Mouse (Mus musculus) thymus, postnatal 10 days (tissue): ENCODE data around the gene Gatad2a.
"Not testable (repeated sequence)": the region's sequence is repeated elsewhere in the genome, so short reads cannot be mapped to it uniquely, and the experiment has no call there.

Experiments
- DNase-seq, 2 experiments: peaks; one replicate each; pipeline ENCODE4 v3.0.0; 2021; ENCODE audit warnings: low spot score in 2 of 2

Gene Gatad2a

DNA sequence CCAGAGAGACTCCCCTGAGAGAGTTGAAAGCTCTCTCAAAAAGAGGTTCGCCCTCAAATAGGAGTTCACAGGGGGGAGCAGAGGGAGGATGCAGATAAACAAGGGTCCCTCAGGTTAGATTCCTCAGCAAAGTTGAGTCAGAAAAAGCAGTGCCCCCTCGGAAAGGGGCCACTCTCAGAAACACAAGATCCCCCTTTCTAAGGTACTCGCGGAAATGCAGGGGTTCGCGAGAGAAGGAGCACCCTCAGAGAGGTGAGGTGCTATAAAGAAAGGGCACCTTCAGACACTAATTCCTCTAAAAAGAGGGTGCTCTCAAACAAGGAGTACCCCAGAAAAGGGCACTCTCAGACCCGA is 785 bp downstream of the Gatad2a start:
- no peak for DNase-seq

DNA sequence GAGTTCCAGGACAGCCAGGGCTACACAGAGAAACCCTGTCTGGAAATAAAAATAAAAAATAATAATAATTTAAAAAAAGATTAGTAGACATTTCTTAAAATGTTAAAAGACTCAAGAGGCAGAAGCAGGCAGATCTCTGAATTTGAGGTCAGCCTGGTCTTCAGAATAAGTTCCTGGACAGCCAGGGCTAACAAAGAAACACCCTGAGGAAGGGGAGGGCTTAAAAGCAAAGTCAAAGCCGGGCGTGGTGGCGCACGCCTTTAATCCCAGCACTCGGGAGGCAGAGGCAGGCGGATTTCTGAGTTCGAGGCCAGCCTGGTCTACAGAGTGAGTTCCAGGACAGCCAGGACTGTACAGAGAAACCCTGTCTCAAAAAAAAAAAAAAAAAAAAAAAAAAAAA is 7.2 kb downstream of the Gatad2a start:
- not testable (repeated sequence) for DNase-seq

DNA sequence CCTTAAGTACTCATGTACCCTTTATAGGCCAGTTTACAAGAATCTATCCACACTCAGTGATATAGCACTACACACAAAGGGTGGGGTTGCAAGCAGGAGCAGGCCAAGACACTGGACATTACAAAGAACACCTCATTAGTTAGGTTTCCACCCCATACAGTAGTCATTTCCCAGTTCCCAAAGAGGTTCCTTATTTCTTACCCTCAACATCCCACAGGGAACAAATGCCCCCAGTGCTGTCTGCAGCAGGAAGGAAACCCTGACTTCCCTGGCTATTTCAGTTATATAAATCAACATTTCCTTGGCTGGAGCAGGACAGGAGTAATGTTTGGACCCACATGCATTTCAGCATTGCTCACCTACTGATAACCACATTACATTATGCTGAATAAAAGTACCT is 8.4 kb downstream of the Gatad2a start:
- DNase-seq = no peak

DNA sequence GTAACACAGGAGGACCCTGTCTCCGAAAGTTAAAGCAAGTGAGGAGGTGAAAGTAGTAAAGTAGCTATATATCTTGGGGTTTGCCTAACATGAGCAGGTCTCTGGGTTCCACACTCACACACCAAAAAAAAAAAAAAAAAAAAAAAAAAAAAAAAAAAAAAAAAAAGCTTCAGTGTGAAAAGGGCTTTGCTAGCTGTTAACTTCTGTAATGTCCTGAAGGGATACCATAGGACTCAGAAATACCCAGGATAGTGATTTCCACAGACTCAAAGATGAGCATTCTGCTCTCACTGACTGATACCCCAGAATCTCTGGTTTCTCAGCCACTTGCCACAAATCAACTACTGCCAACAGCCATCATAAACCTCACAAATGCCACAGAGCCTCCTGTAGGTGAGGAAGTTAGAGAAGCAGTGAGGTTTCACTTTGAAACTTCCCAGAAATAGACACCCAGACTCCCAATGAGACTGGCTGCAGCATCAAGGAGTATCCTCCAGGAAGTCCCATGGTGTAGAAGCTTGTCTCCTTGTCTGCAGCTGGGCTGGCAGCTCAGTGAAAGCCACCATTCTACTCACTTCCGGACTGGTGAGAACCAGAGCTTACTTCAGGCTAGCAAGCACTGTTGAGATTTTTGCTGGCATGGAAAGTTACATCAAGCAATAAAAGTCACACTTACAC is 11.2 kb downstream of the Gatad2a start:
- peak in 1 of 2 experiments; percentile 29 for DNase-seq

DNA sequence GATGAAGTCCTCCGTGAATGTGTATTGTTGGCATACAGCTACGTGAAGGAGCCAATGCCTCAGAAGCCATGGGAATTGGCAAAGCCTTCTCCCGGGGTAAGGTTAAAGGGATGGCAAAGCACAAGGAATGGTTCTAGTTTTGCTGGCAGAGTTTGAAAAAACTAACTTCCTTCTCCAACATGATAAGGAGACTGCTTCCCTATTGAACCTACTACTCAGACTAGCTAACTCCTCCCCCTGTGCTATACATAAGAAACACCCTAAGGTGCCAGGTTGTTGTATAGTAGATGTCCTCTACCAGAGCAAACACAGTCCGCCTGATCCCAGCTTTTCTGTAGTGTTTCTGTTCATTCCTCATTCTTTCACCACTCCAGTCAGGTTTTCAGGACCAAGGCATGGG is 17.7 kb downstream of the Gatad2a start:
- DNase-seq = no peak

DNA sequence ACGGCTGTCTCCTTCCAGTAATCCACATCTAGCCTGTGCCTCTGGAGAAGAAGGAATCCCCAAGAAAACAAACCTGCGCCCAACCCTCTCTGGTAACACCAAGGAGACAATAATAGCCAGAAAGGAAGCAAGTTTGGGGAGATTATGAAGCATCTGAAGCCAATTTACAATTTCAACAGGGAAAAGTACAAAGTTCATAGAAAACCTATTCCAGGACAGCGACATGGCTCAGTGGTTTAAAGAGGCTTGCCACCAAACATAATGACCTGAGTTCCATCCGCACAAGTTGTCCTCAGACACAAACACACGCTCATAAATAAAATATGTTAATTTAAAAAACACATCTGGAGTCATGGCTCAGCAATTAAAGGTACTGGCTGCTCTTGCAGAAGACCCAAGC is 21.4 kb downstream of the Gatad2a start:
- no peak for DNase-seq

DNA sequence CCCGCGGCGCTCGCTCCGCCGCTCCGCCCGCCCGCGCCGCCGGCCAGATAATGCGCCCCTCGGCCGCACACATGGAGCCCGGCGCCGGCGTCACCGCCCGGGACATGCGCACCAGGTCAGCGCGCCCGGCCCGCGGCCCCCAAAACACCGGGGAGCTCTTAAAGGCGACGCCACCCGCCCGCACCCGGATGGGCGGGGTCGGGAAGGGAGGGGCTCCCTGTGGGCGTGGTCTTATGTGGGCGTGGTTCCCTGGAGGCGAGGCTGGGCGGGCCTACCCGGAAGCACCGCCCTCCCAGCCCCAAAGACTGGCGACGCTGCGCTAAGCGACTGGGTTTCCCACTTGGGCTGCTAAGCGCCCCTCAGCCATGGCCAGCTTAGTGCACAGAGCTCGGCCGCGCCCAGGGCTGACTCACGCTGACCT is 22.0 kb downstream of the Gatad2a start:
- peak; percentile 91 to 97 for DNase-seq

DNA sequence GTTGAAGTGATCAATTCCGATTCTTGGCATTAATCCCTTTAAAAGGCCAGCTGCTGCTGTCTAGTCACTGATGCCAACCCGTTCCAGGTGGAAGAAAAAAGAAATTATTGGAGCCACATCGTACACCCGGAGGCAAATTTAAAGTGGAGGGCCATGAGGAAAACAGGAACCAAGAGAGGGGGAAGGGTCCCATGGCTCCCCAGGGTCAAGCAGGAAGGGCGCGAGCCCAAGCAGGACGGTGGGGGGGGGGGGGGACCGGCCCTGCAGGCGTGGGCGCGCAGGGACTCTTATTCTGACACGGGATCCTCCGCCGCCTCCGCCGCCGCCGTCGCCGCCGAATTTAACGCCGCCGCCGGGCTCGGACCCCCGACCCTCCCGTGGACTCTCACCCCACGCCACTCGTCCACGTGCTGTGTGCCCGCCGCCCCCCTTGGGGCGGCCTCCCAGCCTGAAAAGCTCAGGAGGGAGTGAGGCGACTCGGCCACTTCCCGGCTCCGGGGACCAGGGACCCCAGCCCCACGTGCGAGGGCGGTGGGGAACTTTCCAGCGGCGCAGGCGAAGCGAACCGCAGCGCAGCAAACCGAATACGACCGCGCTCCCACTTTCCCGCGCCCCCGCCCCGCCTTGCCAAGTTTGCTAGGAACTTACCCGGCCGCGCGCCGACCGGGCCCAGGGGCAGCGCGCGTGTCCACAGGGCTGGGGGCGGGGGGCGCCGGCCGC is 22.6 kb downstream of the Gatad2a start:
- DNase-seq = peak; percentile 37 to 40

DNA sequence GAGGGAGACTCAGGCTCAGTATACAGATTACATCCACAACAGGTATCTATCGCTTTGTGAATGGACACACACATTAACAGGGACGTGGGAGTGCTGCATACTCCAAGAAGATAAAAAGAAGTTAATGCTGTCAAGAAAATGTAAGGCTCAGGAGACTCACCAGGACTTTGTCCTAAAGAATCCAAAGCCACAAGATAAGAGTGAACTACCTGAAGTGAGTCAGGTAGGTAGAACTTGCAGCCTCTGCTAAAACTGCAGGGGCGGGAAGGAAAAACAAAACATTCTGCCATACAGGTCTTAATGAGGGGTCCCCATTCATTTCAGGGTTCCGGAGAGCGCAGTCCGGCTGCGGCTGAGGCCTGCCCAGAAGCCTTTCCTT is 23.1 kb downstream of the Gatad2a start:
- DNase-seq = no peak

DNA sequence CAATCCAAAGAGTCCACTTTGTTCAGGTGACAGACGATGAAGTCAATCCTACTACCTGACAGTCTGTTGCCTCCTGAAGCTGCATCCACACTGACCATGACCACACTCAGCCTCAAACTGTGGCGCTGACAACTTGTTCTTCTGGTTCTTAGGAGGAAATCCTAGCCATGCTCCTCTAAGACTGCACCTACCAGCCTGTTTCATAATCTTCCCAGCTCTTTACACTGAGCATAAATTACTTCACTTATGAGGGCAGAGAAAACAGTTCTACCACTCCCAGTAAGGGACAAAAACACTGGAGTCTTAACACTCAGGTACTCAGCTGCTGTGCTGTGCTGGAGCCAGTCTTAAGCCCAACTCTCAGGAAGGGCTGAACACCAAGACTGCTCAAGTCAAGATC is 25.3 kb downstream of the Gatad2a start:
- DNase-seq = no peak

DNA sequence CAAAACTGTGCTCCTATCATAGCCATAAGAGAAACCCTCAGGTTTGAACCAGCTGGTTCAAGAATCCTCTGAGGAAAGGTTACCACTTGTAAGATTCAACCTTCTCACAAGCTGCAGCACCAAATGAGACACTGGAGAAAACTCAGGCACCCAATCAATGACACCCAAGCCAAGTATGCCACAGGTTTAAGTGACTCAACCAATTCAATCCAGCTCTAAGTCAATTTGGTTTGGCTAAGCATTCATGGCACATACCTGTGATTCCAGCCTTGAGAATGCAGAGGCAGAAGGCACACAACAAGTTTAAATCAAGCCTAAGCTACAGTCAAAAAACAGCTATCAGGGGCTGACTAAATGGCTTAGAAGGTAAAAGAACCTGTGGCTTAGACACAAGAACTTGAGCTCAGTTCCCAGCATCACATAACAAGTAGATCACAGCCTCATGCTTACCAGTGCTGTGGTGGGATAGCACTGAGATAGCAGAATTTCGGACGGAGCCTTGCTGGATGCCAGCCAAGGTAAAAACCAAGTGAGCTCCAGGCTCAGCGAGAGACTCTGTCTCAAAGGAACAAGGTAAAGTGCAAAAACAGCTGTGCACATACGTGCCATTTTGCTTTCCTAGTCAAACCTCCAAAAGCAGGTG is 28.8 kb downstream of the Gatad2a start:
- DNase-seq = no peak

DNA sequence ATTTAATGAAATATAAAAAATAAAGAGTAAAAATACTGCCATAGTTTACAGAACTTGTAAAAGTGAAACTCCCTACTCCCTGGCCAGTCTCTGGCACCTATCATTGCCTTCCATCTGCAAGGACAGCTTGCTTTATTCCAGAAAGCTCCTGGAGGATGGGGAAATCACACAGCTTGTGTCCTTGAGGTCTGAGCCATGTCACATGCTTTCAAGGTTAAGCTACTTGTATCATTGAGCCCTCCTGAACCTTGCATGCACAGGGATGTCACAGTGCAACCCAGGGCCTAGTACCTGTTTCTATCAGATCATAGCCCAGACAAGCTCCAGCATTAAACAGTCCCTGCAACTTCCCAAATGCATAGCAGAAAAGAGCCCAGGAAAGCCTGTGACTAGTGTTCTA is 36.9 kb downstream of the Gatad2a start:
- no peak for DNase-seq

DNA sequence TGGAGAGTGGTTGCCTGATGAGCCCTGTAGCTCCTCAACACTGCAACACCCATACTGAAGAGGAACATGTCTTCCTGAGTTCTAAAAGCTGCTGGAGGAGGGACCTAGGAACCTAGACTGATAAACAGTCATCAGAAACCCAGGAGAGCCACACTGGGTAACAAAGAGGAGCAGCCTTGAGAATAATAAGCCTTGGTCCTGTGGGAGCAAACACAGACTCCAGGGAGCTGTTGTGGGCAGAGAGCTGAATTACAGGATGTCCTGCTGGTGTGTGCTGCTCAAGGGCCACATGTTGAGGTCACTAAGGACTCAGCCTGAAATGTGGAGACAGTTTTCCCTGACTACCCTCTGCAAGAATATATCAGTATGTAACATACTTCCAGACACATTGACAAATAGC is 38.3 kb downstream of the Gatad2a start:
- DNase-seq = no peak

DNA sequence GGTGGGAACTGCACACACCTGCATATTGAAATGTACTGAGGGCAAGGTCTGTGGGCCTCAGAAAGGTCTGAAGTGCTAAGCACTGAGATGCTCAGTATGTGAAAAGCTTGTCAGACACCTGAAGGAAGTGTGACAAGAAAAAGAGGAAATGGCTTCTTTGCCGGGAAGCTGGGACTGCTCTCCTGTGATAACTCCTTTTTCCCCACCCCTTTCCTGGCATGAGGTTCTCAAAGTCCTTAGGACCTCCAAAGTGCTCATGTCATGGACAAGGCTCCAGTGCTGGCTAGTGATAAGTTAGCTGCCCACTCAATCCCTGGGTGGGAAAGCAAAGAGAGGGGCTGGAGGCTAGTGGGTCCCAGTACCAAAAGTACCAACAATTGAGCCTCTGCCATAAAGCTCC is 38.8 kb downstream of the Gatad2a start:
- DNase-seq = no peak

DNA sequence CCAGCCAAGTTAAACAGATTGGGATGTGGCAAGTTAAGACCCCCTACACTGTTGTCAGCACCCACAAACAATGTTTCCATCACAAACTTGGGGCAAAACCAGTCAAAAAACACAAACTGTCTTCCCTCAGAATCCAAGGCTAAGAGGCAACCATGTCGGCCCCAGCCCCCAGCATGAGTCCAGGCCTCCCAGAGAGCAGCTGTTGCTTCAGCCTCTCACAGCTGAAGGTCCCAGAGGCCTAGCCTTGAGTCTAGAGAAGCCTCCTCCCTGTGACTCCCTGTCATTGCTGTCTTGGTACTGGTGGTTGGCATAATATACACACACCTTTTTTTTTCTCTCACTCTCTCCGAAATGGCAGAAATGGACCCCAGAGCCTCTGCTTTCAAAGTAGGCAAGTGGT is 39.5 kb downstream of the Gatad2a start:
- DNase-seq = no peak

DNA sequence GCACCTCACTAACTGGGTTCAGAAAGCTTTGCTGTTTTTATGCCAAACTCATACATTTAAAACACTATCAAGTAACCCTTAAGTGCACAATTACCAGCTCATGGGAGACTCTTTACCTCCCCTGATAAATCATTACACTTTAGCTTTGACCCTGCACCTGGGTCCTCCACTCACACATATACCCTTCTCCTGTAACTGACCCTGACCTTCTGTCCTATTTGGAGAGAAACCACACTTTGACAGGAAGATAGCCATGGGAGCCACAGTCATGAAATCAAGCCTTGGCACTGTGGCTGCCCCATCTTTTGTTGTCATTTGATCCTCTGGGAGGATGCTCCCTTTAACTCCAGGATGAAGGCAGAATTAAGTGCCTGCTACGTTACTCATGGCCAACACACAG is 41.5 kb downstream of the Gatad2a start:
- DNase-seq = no peak

DNA sequence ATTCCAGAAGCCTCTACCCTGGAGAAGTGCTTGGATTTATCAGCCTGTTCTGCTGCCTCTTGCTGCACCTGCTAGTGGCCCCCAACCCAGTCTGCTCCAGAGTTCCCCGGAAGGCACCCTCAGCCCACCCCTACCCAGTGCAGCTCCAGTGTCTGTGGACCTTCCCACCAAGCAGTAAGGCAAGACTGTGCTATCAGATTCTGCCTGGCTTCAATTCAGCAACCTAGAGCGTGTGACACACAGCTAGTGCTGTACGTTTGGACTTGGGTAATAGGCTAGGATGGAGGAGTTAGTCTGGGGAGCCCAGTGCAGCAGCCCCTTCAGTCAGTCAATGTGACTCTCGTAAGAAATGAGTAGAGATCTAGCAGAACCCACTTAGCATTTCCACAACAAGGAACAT is 42.0 kb downstream of the Gatad2a start:
- no peak for DNase-seq

DNA sequence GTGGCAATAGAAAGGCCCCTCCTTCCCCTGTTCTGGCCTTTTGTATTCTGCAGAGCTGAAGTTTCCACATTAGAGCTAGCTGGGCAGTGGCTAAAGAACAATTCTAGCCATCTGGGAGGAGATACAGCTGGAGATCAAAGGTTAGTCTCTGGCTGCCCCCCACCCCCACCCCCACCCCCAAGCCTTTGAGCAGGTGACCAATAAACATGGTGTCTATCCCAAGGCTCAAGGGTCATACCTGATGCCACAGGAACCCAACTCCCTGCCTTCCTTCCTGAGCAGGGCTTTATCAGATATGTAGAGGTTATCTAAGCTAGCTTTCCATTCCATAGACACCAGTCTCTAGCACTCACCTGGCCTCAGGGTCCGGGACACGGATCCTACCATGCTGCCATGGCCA is 45.9 kb downstream of the Gatad2a start:
- no peak for DNase-seq

DNA sequence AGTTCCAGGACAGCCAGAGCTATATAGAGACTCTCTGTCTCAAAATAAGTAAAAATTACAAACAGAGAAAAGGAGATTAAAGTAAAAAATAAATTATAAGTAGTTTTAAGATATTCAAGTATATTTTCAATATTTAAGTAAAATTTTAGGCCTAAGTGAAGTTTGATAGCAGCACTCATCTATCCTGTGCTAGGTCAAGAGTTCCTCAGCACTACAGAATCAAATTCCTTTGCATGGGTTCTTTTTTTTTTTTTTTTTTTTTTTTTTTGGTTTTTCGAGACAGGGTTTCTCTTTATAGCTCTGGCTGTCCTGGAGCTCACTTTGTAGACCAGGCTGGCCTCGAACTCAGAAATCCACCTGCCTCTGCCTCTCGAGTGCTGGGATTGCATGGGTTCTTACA is 53.7 kb downstream of the Gatad2a start:
- not testable (repeated sequence) for DNase-seq

DNA sequence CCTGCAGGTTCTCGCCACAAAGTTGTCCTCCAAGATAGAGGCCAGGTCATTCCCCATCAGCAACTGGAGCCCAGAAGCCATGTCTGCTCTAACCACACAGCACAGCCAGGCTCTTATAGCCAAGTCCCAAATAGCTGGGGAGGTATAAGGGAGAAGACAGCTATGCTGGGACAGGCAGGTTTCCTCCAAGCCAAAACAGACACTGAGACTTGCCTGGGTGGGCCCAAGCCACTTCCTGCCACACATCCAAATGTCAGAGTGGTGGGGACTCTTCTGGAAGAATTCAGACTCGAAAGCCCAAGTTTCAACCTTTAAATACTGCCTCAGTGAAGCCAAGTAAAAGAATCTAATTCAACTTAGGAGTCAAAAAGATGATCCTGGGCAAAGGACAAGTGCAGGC is 55.8 kb downstream of the Gatad2a start:
- peak; percentile 19 to 45 for DNase-seq

DNA sequence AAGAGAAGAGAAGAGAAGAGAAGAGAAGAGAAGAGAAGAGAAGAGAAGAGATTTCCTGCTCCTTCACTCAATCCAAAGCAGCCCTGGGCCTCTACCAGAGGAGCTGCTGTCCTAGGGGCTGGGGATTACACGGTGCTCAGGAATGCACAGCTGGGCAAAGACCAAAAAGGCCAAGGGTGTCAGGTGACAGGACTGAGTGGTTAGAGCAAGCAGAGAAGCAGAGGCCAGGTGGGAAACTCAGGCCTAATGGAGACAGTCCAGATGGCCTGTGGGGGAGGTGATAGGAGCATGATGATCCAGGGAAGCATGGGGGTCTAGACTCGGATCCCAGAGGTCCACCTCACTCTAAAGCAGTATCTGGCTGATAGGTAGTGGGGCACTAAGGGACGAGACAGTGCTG is 56.6 kb downstream of the Gatad2a start:
- DNase-seq = no peak

DNA sequence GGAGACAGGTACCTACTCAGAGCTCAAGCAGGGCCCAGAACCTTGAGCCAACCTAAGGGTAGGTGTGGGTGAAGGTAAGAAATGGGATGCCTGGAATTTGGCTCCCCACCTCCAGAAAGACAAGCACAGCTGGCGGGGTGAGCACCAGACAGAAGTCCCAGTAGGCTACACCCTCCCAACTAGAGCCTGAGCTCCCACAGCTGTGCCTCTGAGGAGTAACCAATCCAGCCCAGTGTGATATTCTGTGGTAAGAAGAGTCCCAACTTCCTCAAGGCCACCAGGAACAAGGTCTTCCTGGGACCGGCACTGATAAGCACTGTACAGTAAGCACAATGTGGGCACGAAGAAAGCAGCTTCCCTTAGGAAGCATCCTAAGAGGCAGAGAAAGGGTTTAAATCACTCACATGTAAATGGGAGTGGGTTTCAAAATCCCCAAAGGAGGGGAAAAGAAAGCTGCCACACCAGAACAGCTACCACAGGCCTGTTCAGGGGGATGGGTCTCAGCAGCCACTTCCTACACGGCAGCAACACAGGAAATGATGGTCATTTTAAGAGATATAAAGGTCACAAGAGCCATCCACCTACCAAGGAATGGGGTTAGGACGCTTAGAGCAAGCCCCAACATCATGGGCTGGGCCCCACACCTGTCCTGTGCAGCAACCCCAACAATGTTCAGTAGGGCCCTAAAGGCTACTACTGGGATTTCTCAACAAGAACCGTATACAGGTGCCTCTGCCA is 57.8 kb downstream of the Gatad2a start:
- no peak for DNase-seq

DNA sequence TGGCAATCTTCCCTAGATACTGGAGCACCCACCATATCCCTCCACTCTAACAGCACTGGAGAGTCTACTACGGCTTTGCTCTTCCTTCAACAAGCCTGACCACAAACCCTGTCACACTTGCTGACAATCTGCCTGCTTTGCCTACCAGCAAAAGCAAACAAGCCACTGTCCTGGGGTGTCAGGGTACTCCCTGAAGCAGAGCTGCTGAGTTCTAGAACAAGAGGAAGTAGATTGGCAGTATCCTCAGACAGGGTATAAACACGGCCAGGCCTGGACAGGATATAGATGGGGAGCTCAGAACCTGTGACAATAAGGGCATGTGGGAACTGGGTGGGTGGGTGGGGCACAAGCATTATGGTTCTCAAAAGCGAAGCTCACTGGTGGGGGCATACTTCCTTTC is 58.7 kb downstream of the Gatad2a start:
- no peak for DNase-seq
